Mouse (Mus musculus) urinary bladder, postnatal 25 days (tissue): ENCODE data around the gene Slc25a22.

ENCODE experiments used
- DNase-seq: peaks from one replicate; pipeline ENCODE4 v3.0.0; 2022; ENCODE audit warnings: low spot score

Gene Slc25a22

GRCm38 (mm10) chr7:141435129-141435855 lies 2.4 kb downstream of the Slc25a22 start:
- DNase-seq: no peak

DNA sequence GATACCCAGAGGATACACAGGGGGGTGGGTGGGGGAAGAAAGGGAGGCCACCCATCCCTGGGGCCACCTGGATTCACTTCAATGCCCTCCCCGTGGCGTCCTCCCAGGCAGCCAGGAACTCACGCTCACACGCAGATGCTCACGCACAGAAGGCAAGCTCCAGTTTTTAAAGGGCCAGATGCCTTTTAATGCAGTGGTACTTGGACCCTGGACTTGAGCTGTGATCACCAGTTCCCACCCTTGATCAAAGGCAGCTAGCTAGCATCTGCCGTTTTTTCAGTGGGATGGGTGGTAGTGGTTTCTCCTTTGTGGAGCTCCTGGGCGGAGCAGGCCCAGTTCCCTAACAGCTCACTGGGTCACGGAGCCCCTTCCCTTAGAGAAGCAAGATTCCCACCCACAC lies 3.2 kb downstream of the Slc25a22 start:
- no peak for DNase-seq

- no peak for DNase-seq
These were observed 3.9 kb downstream of the Slc25a22 start for GRCm38 (mm10) chr7:141433517-141434400.

DNA sequence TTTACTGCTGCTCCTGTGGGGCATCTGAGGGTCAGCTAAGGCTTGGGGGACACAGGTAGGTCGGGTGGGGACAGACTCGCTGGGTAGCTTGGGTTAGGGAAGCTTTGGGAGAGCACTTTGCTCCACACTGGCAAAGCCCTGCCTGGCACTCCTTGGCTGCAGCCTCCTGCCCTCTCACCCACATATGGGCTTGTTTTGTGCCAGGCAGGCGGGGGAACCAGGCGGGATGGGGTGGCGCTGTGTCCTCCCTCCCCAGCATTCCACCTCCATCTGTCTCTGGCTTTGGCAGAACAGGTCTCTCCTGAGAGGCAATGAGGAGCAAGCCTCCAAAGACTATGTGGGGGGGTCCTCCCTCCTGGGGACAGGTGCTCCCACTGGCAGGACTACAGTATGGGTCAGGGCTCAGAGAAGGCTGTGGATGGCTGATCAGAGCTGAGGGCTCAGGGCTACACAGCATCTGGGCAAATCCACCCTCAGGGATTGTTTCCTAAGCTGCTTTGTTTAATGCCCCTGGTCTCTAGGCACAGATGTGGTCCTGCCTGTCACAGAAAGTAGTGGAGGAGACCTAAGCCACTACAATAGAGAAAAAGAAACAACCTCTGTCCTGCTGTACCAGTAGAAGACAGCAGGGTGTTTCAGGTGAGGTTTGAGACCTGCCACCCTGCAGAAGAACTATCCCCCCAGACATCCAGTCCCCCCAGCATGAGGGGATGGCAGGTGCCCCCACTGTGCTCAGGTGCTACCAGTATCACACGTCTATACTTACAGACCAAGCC lies 4.8 kb downstream of the Slc25a22 start:
- DNase-seq: no peak

DNA sequence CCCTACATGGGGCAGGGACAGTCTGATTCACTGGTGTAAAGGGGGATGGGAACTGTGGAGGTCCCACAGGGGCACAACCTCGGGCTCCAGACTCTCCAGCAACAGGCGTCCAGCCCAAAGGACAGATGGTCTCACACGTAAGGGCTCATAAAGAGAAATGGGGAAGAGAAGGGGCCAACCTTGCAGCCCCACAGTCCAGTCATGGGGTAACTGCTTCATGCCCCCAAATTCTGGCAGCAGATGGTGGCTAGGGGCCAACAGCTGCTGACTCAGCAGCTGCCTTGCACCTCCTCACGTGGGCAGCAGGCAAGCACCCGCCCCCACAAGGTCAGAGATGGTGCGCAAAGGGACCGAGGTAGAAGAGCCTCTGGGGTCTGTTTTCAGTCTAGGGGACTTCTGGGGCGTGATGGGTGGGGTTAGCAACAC lies 5.5 kb downstream of the Slc25a22 start:
- DNase-seq: no peak

DNA sequence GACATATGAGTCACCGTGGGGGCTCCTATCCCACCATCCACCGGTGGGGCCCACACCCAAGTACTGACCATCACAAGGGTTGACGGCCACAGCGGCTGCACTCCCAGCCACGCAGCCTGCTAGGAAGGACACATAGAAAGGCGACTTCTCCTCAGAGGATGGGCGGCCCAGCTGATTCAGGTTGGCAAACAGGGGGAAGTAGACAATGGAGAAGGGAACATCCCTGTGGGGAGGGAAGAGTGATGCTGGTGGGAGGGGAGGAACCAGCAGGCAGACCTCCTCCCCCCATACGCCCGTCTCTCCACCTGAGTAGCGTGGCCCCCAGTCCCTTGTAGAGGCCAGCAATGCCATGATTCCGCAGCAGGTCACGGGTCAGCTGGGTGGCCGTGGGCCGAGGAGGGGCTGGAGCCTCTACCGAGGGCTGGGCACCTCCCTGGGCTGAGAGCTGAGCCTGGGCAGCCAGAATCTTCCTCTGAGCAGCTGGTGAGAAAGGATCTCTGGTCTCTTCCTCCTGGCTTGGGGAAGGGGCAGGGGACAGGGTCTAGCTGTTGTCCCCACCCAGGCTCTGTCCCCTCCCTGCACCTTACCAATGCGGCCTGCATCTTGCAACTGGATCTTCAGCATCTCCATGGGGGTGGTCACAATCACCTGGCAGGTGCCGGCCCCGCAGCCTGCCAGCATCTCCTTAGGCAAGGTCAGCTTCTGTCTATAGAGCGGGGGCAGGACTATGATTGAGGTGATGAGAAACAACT lies 6.1 kb downstream of the Slc25a22 start:
- no peak for DNase-seq

- DNase-seq: no peak
These were observed 7.0 kb downstream of the Slc25a22 start for GRCm38 (mm10) chr7:141430585-141431240.

GRCm38 (mm10) chr7:141429840-141430584 lies 7.7 kb downstream of the Slc25a22 start:
- DNase-seq: no peak

DNA sequence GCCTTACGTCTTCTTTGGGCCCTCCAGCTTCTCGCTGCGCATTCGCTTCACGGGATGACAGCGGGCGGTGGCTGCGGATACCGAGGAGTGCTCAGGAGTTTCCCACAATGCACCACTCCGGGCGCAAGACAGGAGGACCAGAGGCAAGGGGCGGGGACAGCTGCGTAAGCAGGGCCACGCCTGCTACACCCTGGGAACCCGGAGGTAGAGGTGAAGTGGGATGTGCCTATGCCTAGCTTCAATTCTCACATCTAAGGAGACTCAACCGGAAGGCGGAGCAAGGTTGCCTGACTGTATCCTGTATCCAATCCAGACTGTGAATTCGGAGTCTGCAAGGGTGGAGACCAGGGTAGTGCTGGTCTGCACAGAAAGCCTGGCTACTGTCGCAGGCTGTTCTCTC lies 8.4 kb downstream of the Slc25a22 start, which contains the start of gene Cend1:
Gene Cend1 (minus strand): TSS at position 182 of the 400 bp plus-strand sequence.
- no peak for DNase-seq

- no peak for DNase-seq
These were observed 9.0 kb downstream of the Slc25a22 start for GRCm38 (mm10) chr7:141428701-141429100.

DNA sequence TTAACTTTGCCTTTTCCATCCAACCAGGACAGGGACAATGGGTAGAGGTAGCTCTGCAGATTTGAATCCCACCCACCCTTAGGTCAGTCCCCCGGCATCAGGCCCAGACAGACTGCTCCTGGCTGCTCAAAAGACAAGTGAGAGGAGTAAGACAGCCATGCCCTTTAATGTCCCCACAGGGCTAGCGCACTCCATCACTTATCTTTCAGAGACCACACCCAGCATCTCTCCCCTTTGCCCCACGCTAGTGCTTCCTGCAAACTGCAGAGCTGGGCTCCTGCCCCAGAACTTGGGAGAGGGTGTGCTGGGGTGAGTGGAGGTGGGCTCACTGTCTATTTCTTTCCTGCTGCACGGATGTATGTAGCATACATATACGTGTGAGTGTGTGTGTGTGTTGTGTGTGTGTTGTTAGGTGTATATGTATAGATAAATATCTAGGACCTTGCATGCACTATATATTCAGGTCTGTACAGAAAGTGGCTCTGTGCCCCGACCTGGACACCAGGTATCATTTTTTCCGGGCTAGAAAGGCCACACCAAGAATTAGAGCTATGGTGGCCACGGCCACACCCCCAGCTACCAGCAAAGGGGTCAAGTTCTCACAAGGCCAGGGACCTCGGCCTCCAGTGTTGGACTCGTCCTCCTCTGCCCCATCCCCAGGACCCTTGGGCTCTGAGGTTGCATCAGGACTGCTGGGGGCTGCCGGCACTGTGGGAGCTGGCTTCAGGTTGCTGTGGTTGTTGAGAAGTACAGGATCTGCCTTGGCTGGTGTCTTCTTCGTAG lies 10.6 kb downstream of the Slc25a22 start:
- no peak for DNase-seq

GRCm38 (mm10) chr7:141423811-141424210 lies 13.9 kb downstream of the Slc25a22 start:
- no peak for DNase-seq

- no peak for DNase-seq
These were observed 17.5 kb downstream of the Slc25a22 start for GRCm38 (mm10) chr7:141420030-141420702.

- no peak for DNase-seq
These were observed 18.7 kb downstream of the Slc25a22 start for GRCm38 (mm10) chr7:141418970-141419369.

GRCm38 (mm10) chr7:141417731-141418681 lies 19.7 kb downstream of the Slc25a22 start:
- no peak for DNase-seq

GRCm38 (mm10) chr7:141416144-141416841 lies 21.4 kb downstream of the Slc25a22 start:
- no peak for DNase-seq
